Mouse (Mus musculus) liver, embryonic 14.5 days (tissue): ENCODE measurements around the gene Atg7. TPM values are rescaled to one million over a fixed set of nuclear protein-coding genes. Genes with fewer than 3 reads are reported as not detected.
A peak's percentile ranks its signal among the peaks of the same experiment; 100 is the strongest.

Source experiments
- ATAC-seq: fragments of 200-750 bp; cut with Nextera tagmentation; 2 replicates; pipeline ENCODE4 v1.8.0; 2017; ENCODE audit warnings: moderate number of reproducible peaks, mild to moderate bottlenecking, moderate library complexity; ENCODE audit not compliant: insufficient read depth
- DNase-seq, 3 experiments: peaks; one replicate each; pipeline ENCODE4 v3.0.0-alpha.2; 2012 to 2013; ENCODE audit warnings: low read depth in 3 of 3, low spot score in 3 of 3
- H3K27ac ChIP-seq: fragments of 300-500 bp; sonication (generic); 2 replicates; pipeline ENCODE4 v1.5.1; 2014; ENCODE audit warnings: moderate library complexity, mild to moderate bottlenecking, control low read depth, inconsistent platforms
- H3K27me3 ChIP-seq: fragments of 300-500 bp; sonication (generic); 2 replicates; pipeline ENCODE4 v1.6.1; 2014; ENCODE audit warnings: mild to moderate bottlenecking, low read length, moderate library complexity; ENCODE audit not compliant: control insufficient read depth, insufficient read depth
- H3K36me3 ChIP-seq: fragments of 300-500 bp; sonication (generic); replicated peaks from 2 replicates; pipeline ENCODE4 v1.6.1; 2014; ENCODE audit warnings: low read depth; ENCODE audit not compliant: control insufficient read depth, insufficient read depth
- H3K4me1 ChIP-seq, 2 experiments: fragments of 200-500 bp in 1 of 2; fragments of 300-500 bp in 1 of 2; sonication (generic) in 1 of 2; replicated peaks; 2 replicates each; pipeline ENCODE4 v1.6.1; 2012 to 2014; ENCODE audit warnings: antibody characterized with exemption in 1 of 2, inconsistent platforms in 1 of 2, low read length in 1 of 2; ENCODE audit not compliant: control insufficient read depth in 2 of 2, insufficient read depth in 2 of 2
- H3K4me2 ChIP-seq: fragments of 300-500 bp; sonication (generic); 2 replicates; pipeline ENCODE4 v1.6.1; 2014; ENCODE audit warnings: low read depth, mild to moderate bottlenecking, control low read depth, moderate library complexity
- H3K4me3 ChIP-seq, 2 experiments: fragments of 200-500 bp in 1 of 2; fragments of 300-500 bp in 1 of 2; sonication (generic) in 1 of 2; 2 replicates each; pipeline ENCODE4 v1.5.1; 2012 to 2014; ENCODE audit warnings: low read depth in 2 of 2, low read length in 2 of 2, mild to moderate bottlenecking in 2 of 2, control low read depth in 1 of 2, inconsistent platforms in 1 of 2, moderate library complexity in 1 of 2; ENCODE audit not compliant: insufficient read depth in 1 of 2
- H3K9ac ChIP-seq: fragments of 300-500 bp; sonication (generic); replicated peaks from 2 replicates; pipeline ENCODE4 v1.6.1; 2014; ENCODE audit warnings: mild to moderate bottlenecking, control low read depth, moderate library complexity
- H3K9me3 ChIP-seq: fragments of 300-500 bp; sonication (generic); 2 replicates; pipeline ENCODE4 v1.6.1; 2016; ENCODE audit warnings: low read length, mixed read lengths; ENCODE audit not compliant: control insufficient read depth
- CTCF ChIP-seq: IDR thresholded peaks from 2 replicates; pipeline ENCODE4 v1.5.1; 2016; ENCODE audit warnings: antibody characterized with exemption, low read depth, control low read depth
- EP300 ChIP-seq: IDR thresholded peaks from 2 replicates; pipeline ENCODE4 v1.6.1; 2016; ENCODE audit warnings: antibody characterized with exemption, low read depth
- WGBS: fragments of 180-500 bp; shearing (Covaris S2); extraction: QIAGEN DNeasy Blood & Tissue Kit; methylation state at CpG from one replicate; pipeline ENCODE4 v1.1.7; 2014; ENCODE audit not compliant: insufficient replicate concordance; 5-methylcytosine and 5-hydroxymethylcytosine counted together
- polyA plus RNA-seq, 2 experiments: library from polyadenylated mRNA; depleted of rRNA in 1 of 2; stranded (reverse) in 1 of 2; unstranded in 1 of 2; fragments of >200 nt; fragmentation: Nextera tagmentation in 1 of 2; extraction: Ambion mirVana in 1 of 2; gene quantifications; 2 replicates each; pipeline versions ENCODE4 v1.2.1 to v1.2.3; 2012 to 2014

The Atg7 gene
- polyA plus RNA-seq, 2 experiments = 4.8 to 11.8 TPM

DNA sequence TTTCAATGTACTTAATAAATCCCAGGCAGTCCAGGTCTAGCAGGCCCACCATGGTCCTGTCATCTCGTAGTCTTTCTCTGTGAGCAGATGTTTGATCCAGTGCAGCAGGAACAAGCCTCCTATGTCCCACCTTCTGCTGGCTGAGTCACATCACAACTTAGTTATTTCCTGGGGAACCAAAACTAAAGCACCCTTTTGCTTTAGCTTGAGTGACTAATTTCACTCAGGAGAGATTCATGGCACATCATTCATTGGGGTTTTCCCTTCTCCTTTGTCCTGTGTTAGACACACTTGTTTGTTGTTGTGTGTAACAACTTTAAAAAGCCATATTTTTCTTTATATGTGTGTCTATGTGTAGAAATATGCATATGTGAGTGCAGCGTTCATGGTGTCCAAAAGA lies 200.0 kb downstream of the Atg7 start:
- Histone ChIP-seq H3K4me3 (no peak overlapping the region), H3K27me3 (no peaks in the 10 kb centered on the region), H3K9ac (no peak overlapping the region), H3K9me3 (no peaks in the 10 kb centered on the region), H3K4me2 (no peak overlapping the region), H3K4me1 (0 out of 4 replicates have a peak, but pooled peaks cover 0 to 4% of the 10 kb centered on the region in 2 experiments), H3K27ac (no peak overlapping the region), H3K36me3 (no peaks in the 10 kb centered on the region)
- ATAC-seq (no peak), DNase-seq (no peak)
- 69% methylated on average over 2 of the region's 2 CpGs for WGBS
- TF ChIP-seq EP300 = no peak
- TF ChIP-seq CTCF = peak; percentile 31; the same call in 1 of the 2 replicates

DNA sequence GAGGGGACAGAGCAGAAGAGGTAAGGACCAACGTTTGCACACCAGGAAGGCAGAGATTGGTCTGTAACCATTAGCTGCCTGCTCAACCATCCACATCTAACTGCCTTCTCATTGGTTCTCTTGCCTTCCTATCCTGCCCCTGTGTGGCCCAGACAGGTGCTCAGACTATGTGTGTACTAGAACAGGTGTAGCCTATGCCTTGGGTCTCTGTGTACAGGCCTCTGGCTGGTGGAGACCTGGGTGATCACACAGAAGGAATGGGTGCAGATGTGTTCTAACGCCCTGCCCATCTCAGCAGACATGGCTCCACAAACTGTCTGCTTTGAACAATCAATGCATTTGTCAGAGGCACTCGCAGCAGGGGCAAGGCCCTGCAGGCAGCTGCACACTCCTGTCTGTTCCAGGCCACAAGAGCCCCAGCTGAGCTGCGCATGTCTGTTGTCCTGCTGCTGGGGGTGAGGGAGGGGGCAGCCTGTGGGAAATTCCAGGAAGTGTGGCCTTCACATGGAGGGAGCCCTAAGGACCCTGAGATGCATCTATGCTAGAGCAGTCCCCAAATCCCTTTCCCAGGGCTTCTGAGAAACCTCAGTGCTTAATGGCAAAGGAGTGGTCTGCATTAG lies 203.4 kb downstream of the Atg7 start:
- H3K9me3 ChIP-seq = no peaks in the 10 kb centered on the region
- no peak overlapping the region for H3K4me2 ChIP-seq
- H3K4me3 ChIP-seq = no peak overlapping the region
- no peak for DNase-seq
- no peak overlapping the region for H3K9ac ChIP-seq
- 59% methylated on average over 4 of the region's 4 CpGs for WGBS
- TF ChIP-seq EP300 = no peak
- no peak for TF ChIP-seq CTCF
- H3K36me3 ChIP-seq = no peaks in the 10 kb centered on the region
- ATAC-seq = no peak
- no peaks in the 10 kb centered on the region for H3K27me3 ChIP-seq
- H3K4me1 ChIP-seq = peaks cover 0 to 6% of the 10 kb centered on the region in 2 experiments; a peak in 1 of 4 replicates
- no peak overlapping the region for H3K27ac ChIP-seq

DNA sequence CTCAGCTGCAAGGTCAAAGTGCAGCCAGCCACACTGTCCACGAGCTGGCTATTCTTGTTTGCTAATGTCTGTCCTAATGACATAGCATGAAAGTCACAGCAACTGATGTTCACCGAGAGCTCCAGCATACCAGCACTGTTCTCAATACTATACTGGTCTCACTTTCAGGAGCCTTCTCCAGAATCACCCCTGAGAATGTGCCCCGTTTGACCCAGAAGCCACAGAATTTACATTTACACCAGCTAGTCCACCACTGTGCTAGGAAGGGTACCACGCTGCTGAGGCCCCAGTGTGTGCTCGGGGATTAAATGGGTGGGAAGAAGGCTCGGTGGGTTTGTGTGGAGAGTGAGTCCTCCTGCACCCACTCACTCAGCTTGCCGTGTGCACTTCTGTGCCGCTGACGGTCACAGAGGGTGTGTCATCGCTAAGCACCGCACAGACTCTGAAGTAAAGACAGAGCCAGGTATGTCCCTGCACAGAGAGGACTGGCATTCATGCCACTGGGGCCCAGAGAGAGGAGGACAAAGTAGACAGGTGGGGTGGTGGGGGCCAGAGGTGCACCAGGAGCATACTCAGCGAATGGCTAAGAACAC lies 204.8 kb downstream of the Atg7 start:
- H3K4me1 ChIP-seq = peaks cover 0 to 6% of the 10 kb centered on the region in 2 experiments; a peak in 1 of 4 replicates
- TF ChIP-seq CTCF (no peak), EP300 (no peak)
- WGBS = 68% methylated on average over 12 of the region's 12 CpGs
- H3K27ac ChIP-seq = no peak overlapping the region
- no peak overlapping the region for H3K4me2 ChIP-seq
- no peak overlapping the region for H3K9ac ChIP-seq
- H3K27me3 ChIP-seq = no peaks in the 10 kb centered on the region
- ATAC-seq (no peak), DNase-seq (no peak)
- no peaks in the 10 kb centered on the region for H3K9me3 ChIP-seq
- no peaks in the 10 kb centered on the region for H3K36me3 ChIP-seq
- H3K4me3 ChIP-seq = no peak overlapping the region

DNA sequence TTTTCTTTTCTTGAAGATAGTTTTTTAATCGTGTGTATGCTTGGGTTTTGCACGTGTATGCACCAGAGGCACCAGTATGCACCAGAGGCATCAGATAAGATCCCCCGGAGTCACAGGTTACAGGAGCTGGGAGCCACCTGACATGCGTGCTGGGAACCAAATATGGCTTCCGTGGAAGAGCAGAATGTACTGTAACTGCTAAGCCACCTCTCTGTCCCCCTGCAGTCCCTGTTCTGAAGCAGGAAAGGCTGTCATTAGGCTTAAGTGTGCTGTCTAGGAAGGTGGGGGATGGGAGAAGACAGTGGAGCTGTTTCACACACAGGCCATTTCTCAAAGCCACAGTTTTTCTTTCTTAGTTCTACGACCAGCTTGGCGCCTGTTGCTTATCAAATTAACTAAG lies 205.9 kb downstream of the Atg7 start:
- Histone ChIP-seq H3K4me1 (peaks cover 0 to 6% of the 10 kb centered on the region in 2 experiments; a peak in 1 of 4 replicates), H3K4me2 (no peak overlapping the region), H3K9me3 (no peaks in the 10 kb centered on the region), H3K36me3 (no peaks in the 10 kb centered on the region), H3K9ac (no peak overlapping the region), H3K4me3 (no peak overlapping the region), H3K27me3 (no peaks in the 10 kb centered on the region), H3K27ac (no peak overlapping the region)
- no peak for TF ChIP-seq EP300
- 20% methylated on average over 7 of the region's 7 CpGs for WGBS
- DNase-seq = no peak
- ATAC-seq = no peak

DNA sequence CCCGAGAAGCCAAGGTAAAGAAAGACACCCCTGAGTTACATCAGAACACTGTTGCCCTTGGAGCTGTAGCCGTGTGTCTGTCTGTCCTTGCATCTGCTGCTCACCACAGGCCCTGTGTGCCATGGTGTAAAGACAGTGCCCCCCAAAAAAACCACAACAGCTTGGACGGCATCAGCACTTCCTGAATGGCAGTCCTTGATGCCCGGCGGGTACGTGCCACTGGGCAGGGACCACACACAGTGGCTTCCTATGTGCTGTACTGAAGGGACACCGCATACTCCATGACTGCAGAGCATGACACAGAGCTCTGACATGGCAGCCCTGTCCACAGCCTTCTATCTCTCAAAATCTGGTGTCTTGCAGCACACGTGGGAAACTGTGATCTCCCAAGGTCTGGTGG lies 206.9 kb downstream of the Atg7 start:
- Histone ChIP-seq H3K36me3 (no peaks in the 10 kb centered on the region), H3K27ac (no peak overlapping the region), H3K9me3 (no peaks in the 10 kb centered on the region), H3K4me3 (no peak overlapping the region), H3K27me3 (no peaks in the 10 kb centered on the region), H3K9ac (no peak overlapping the region), H3K4me1 (peaks cover 0 to 6% of the 10 kb centered on the region in 2 experiments; a peak in 1 of 4 replicates), H3K4me2 (no peak overlapping the region)
- TF ChIP-seq EP300 (no peak), CTCF (no peak)
- 55% methylated on average over 8 of the region's 8 CpGs for WGBS
- ATAC-seq (no peak), DNase-seq (no peak)
